Comparison of ENCODE assay signal across 9 mouse cellular contexts in genomic region chr9:13716316-13717099, GRCm38 (mm10). TPM values are rescaled to one million over a fixed set of nuclear protein-coding genes. Genes with fewer than 3 reads are reported as not detected.
DNase-seq lines count a peak whose midpoint lies in the region; ATAC-seq and TF ChIP-seq lines count a peak whose summit lies in the region.
"Had no signal": no experiment of that assay in that cellular context is flagged by ENCODE, and none has a peak within 500 bp of the region (broad histone marks: within the 10 kb centered on the region; RNA-seq: fewer than 3 reads in every experiment).

No protein-coding gene starts in this region.

- 22% methylated on average over 8 of the region's 8 CpGs for WGBS in embryonic facial prominence, embryonic 13.5 days
- 27% methylated on average over 8 of the region's 8 CpGs for WGBS in kidney, embryonic 14.5 days
- 22% methylated on average over 8 of the region's 8 CpGs for WGBS in limb, embryonic 14.5 days

- no peak overlapping the region for H3K27ac ChIP-seq in embryonic facial prominence, embryonic 13.5 days
- H3K27ac ChIP-seq in kidney, embryonic 14.5 days (ENCODE audit: low read depth, low read length): no peak overlapping the region
- H3K27ac ChIP-seq in limb, embryonic 14.5 days (replicated peaks; ENCODE audit: low read depth, low read length): no peak overlapping the region

- H3K4me1 ChIP-seq in embryonic facial prominence, embryonic 13.5 days: no peaks in the 10 kb centered on the region
- no peaks in the 10 kb centered on the region for H3K4me1 ChIP-seq in kidney, embryonic 14.5 days (ENCODE audit: control insufficient read depth, insufficient read depth, low read length)
- no peaks in the 10 kb centered on the region for H3K4me1 ChIP-seq in limb, embryonic 14.5 days (ENCODE audit: control insufficient read depth, insufficient read depth, low read length)

- no peak for TF ChIP-seq POLR2A in limb, embryonic 14.5 days (IDR thresholded peaks at IDR 0.05; ENCODE audit: borderline replicate concordance, extremely low read depth, insufficient read depth, insufficient read length)

- DNase-seq in B cell, adult 2 months: peak; percentile 81 to 82
- peak; percentile 75 to 85 for DNase-seq in adrenal gland, postnatal 36 days
- peak; percentile 36 to 71 for DNase-seq in heart, adult 9 months (ENCODE audit: low spot score in 2 of 2)
- peak; percentile 79 for DNase-seq in limb, embryonic 14.5 days (ENCODE audit: low spot score)
- DNase-seq in spleen, postnatal 36 days (ENCODE audit: low spot score in 2 of 2): peak; percentile 52 to 65

- H3K9ac ChIP-seq in embryonic facial prominence, embryonic 13.5 days: no peak overlapping the region
- no peak overlapping the region for H3K9ac ChIP-seq in kidney, embryonic 14.5 days (ENCODE audit: low read depth, low read length)
- no peak overlapping the region for H3K9ac ChIP-seq in limb, embryonic 14.5 days (ENCODE audit: low read depth, low read length, severe bottlenecking)

- H3K36me3 ChIP-seq in embryonic facial prominence, embryonic 13.5 days: no peaks in the 10 kb centered on the region
- no peaks in the 10 kb centered on the region for H3K36me3 ChIP-seq in kidney, embryonic 14.5 days (ENCODE audit: control insufficient read depth, insufficient read depth, low read length)
- H3K36me3 ChIP-seq in limb, embryonic 14.5 days (ENCODE audit: control insufficient read depth, insufficient read depth, low read length): no peaks in the 10 kb centered on the region

- H3K9me3 ChIP-seq in embryonic facial prominence, embryonic 13.5 days: no peaks in the 10 kb centered on the region
- H3K9me3 ChIP-seq in kidney, embryonic 14.5 days (ENCODE audit: control insufficient read depth, low read length): no peaks in the 10 kb centered on the region
- no peaks in the 10 kb centered on the region for H3K9me3 ChIP-seq in limb, embryonic 14.5 days (ENCODE audit: control insufficient read depth, low read length)

- no peaks in the 10 kb centered on the region for H3K27me3 ChIP-seq in embryonic facial prominence, embryonic 13.5 days
- H3K27me3 ChIP-seq in kidney, embryonic 14.5 days (ENCODE audit: control insufficient read depth, insufficient read depth, low read length): no peaks in the 10 kb centered on the region
- H3K27me3 ChIP-seq in limb, embryonic 14.5 days (ENCODE audit: control insufficient read depth, insufficient read depth, low read length): no peaks in the 10 kb centered on the region

- peak overlapping the region; percentile 46 for H3K4me2 ChIP-seq in embryonic facial prominence, embryonic 13.5 days
- H3K4me2 ChIP-seq in kidney, embryonic 14.5 days (replicated peaks; ENCODE audit: low read depth, low read length): peak overlapping the region; percentile 12; the same call in 1 of the 2 replicates
- no peak overlapping the region for H3K4me2 ChIP-seq in limb, embryonic 14.5 days (replicated peaks; ENCODE audit: low read depth, low read length, severe bottlenecking)

- no peak overlapping the region for H3K4me3 ChIP-seq in embryonic facial prominence, embryonic 13.5 days
- H3K4me3 ChIP-seq in kidney, embryonic 14.5 days (ENCODE audit: low read length): no peak overlapping the region
- H3K4me3 ChIP-seq in limb, embryonic 14.5 days (replicated peaks; ENCODE audit: low read length): no peak overlapping the region
- H3K4me3 ChIP-seq: erythroblast, embryonic 14.5 days had no signal

- peak; percentile 20; the same call in 1 of the 2 replicates for ATAC-seq in embryonic facial prominence, embryonic 13.5 days (ENCODE audit: insufficient number of reproducible peaks, insufficient read depth, low FRiP score, low TSS enrichment, low read depth)
- peak; percentile 62 for ATAC-seq in kidney, embryonic 14.5 days (ENCODE audit: low FRiP score, low TSS enrichment)
- peak; percentile 44; the same call in 1 of the 2 replicates for ATAC-seq in limb, embryonic 14.5 days (ENCODE audit: low FRiP score, low read depth)
- peak; percentile 79 for ATAC-seq in monocyte, adult 5-6 weeks (replicated peaks; ENCODE audit: insufficient number of reproducible peaks, low FRiP score, low TSS enrichment, poor library complexity, severe bottlenecking)

RNA-seq across cellular contexts. Expression of gene Mtmr2, which starts 31.7 kb away (rescaled TPM):
- total RNA-seq in adrenal gland, postnatal 36 days (2021): 10 to 100 TPM; 61.8 to 65.1 TPM
- polyA plus RNA-seq in embryonic facial prominence, embryonic 13.5 days (2015; fragmentation: Nextera tagmentation; extraction: Ambion mirVana): 80.5 and 83.6 TPM in 2 replicates
- 70.3 and 98.9 TPM in 2 replicates for polyA plus RNA-seq in kidney, embryonic 14.5 days (2014; fragmentation: Nextera tagmentation; extraction: Ambion mirVana)
- polyA plus RNA-seq in limb, embryonic 14.5 days (2012; rRNA removed): 25.6 and 27.3 TPM in 2 replicates
- polyA plus RNA-seq in limb, embryonic 14.5 days (2014; fragmentation: Nextera tagmentation; extraction: Ambion mirVana): 74.0 and 77.4 TPM in 2 replicates
- total RNA-seq in monocyte, adult 5-6 weeks (2017): 38.3 to 63.6 TPM (median 63.5 TPM) in 3 replicates

Comparison
In these comparisons a context has a peak if more than half of its experiments do, and no peak if none do; other contexts are left out.
1. ATAC-seq: peak in every context shown above with its lines; median percentile 79 in monocyte, adult 5-6 weeks; 62 in kidney, embryonic 14.5 days; 44 in limb, embryonic 14.5 days; 20 in embryonic facial prominence, embryonic 13.5 days.